Mouse (Mus musculus) hindbrain, embryonic 15.5 days (tissue): ENCODE results near the gene Hepacam2. TPM values are rescaled to one million over a fixed set of nuclear protein-coding genes. Genes with fewer than 3 reads are reported as not detected.

Experiments
- ATAC-seq: fragments of 200-750 bp; cut with Nextera tagmentation; 2 replicates; pipeline ENCODE4 v1.8.0; 2017; ENCODE audit warnings: low read depth, moderate number of reproducible peaks, moderate TSS enrichment; ENCODE audit not compliant: low FRiP score
- H3K27ac ChIP-seq: fragments of 300-500 bp; sonication (generic); replicated peaks from 2 replicates; pipeline ENCODE4 v1.5.1; 2015; ENCODE audit warnings: mild to moderate bottlenecking, inconsistent platforms
- H3K27me3 ChIP-seq: fragments of 300-500 bp; sonication (generic); 2 replicates; pipeline ENCODE4 v1.6.1; 2015; ENCODE audit warnings: control low read depth, inconsistent platforms
- H3K36me3 ChIP-seq: fragments of 300-500 bp; sonication (generic); 2 replicates; pipeline ENCODE4 v1.6.1; 2015; ENCODE audit warnings: control low read depth, inconsistent platforms
- H3K4me1 ChIP-seq: fragments of 300-500 bp; sonication (generic); replicated peaks from 2 replicates; pipeline ENCODE4 v1.6.1; 2015; ENCODE audit warnings: control low read depth, inconsistent platforms
- H3K4me2 ChIP-seq: fragments of 300-500 bp; sonication (generic); 2 replicates; pipeline ENCODE4 v1.6.1; 2015; ENCODE audit warnings: moderate library complexity, mild to moderate bottlenecking, inconsistent platforms
- H3K4me3 ChIP-seq: fragments of 300-500 bp; sonication (generic); 2 replicates; pipeline ENCODE4 v1.5.1; 2015; ENCODE audit warnings: mild to moderate bottlenecking, inconsistent platforms
- H3K9ac ChIP-seq: fragments of 300-500 bp; sonication (generic); 2 replicates; pipeline ENCODE4 v1.6.1; 2015; ENCODE audit warnings: inconsistent platforms
- H3K9me3 ChIP-seq: fragments of 300-500 bp; sonication (generic); 2 replicates; pipeline ENCODE4 v1.6.1; 2016; ENCODE audit warnings: control low read depth, inconsistent platforms
- WGBS: fragments of 180-500 bp; shearing (Covaris S2); methylation state at CpG from one replicate; pipeline ENCODE4 v1.1.7; 2015; 5-methylcytosine and 5-hydroxymethylcytosine counted together
- polyA plus RNA-seq: library from polyadenylated mRNA; unstranded; fragments of >200 nt; fragmentation: Nextera tagmentation; extraction: Ambion mirVana; gene quantifications from 2 replicates; pipeline ENCODE4 v1.2.1, GENCODE M21; 2015

Hepacam2 gene
- polyA plus RNA-seq, 1 experiment from 2014 or later, result 1.5 TPM

GRCm38 (mm10) chr6:3507078-3507477 lies 9.0 kb upstream of the Hepacam2 start:
- H3K27ac ChIP-seq, result no peak overlapping the region
- H3K4me3 ChIP-seq, result no peak overlapping the region
- H3K9ac ChIP-seq, result no peak overlapping the region
- peaks cover 17% of the 10 kb centered on the region for H3K4me1 ChIP-seq
- H3K36me3 ChIP-seq, result no peaks in the 10 kb centered on the region
- 75% methylated on average over 4 of the region's 4 CpGs for WGBS
- no peak overlapping the region for H3K4me2 ChIP-seq
- no peaks in the 10 kb centered on the region for H3K9me3 ChIP-seq
- no peak for ATAC-seq
- no peaks in the 10 kb centered on the region for H3K27me3 ChIP-seq

- H3K36me3 ChIP-seq, result no peaks in the 10 kb centered on the region
- H3K27ac ChIP-seq, result no peak overlapping the region
- no peaks in the 10 kb centered on the region for H3K9me3 ChIP-seq
- no peak overlapping the region for H3K4me2 ChIP-seq
- peaks cover 1% of the 10 kb centered on the region; the same call in 1 of the 2 replicates for H3K4me1 ChIP-seq
- 76% methylated on average over 5 of the region's 5 CpGs for WGBS
- ATAC-seq, result no peak
- H3K4me3 ChIP-seq, result no peak overlapping the region
- H3K27me3 ChIP-seq, result no peaks in the 10 kb centered on the region
- no peak overlapping the region for H3K9ac ChIP-seq
Measured at GRCm38 (mm10) chr6:3505289-3505688, 7.2 kb upstream of the Hepacam2 start.

- H3K4me1 ChIP-seq, result peaks cover 13% of the 10 kb centered on the region
- no peaks in the 10 kb centered on the region for H3K36me3 ChIP-seq
- no peak overlapping the region for H3K4me3 ChIP-seq
- H3K9ac ChIP-seq, result no peak overlapping the region
- no peak overlapping the region for H3K27ac ChIP-seq
- H3K9me3 ChIP-seq, result no peaks in the 10 kb centered on the region
- H3K4me2 ChIP-seq, result no peak overlapping the region
- no peaks in the 10 kb centered on the region for H3K27me3 ChIP-seq
- ATAC-seq, result no peak
- 94% methylated on average over 3 of the region's 3 CpGs for WGBS
Measured at GRCm38 (mm10) chr6:3500286-3500685, 2.2 kb upstream of the Hepacam2 start.

GRCm38 (mm10) chr6:3496210-3496609 lies 1.9 kb downstream of the Hepacam2 start:
- Histone ChIP-seq H3K9ac (no peak overlapping the region), H3K4me3 (no peak overlapping the region), H3K27ac (no peak overlapping the region), H3K4me1 (peaks cover 13% of the 10 kb centered on the region), H3K27me3 (no peaks in the 10 kb centered on the region), H3K36me3 (no peaks in the 10 kb centered on the region), H3K9me3 (no peaks in the 10 kb centered on the region), H3K4me2 (no peak overlapping the region)
- no peak for ATAC-seq
- WGBS, result 6% methylated on average over 2 of the region's 2 CpGs

- Histone ChIP-seq H3K27ac (no peak overlapping the region), H3K9me3 (no peaks in the 10 kb centered on the region), H3K4me1 (peaks cover 8% of the 10 kb centered on the region), H3K36me3 (no peaks in the 10 kb centered on the region), H3K27me3 (no peaks in the 10 kb centered on the region), H3K9ac (no peak overlapping the region), H3K4me2 (no peak overlapping the region), H3K4me3 (no peak overlapping the region)
- ATAC-seq, result no peak
- WGBS, result 76% methylated on average over 5 of the region's 5 CpGs
Measured at GRCm38 (mm10) chr6:3494285-3494684, 3.8 kb downstream of the Hepacam2 start.

- Histone ChIP-seq H3K9me3 (no peaks in the 10 kb centered on the region), H3K4me1 (no peaks in the 10 kb centered on the region), H3K27me3 (no peaks in the 10 kb centered on the region), H3K36me3 (no peaks in the 10 kb centered on the region), H3K4me3 (no peak overlapping the region), H3K4me2 (no peak overlapping the region), H3K27ac (no peak overlapping the region), H3K9ac (no peak overlapping the region)
- no peak for ATAC-seq
- 92% methylated on average over 1 of the region's 1 CpGs for WGBS
Measured at GRCm38 (mm10) chr6:3487355-3487754, 10.7 kb downstream of the Hepacam2 start.

GRCm38 (mm10) chr6:3485133-3485532 lies 13.0 kb downstream of the Hepacam2 start:
- Histone ChIP-seq H3K4me1 (no peaks in the 10 kb centered on the region), H3K9me3 (no peaks in the 10 kb centered on the region), H3K27me3 (no peaks in the 10 kb centered on the region), H3K4me2 (no peak overlapping the region), H3K36me3 (no peaks in the 10 kb centered on the region), H3K27ac (no peak overlapping the region), H3K9ac (no peak overlapping the region), H3K4me3 (no peak overlapping the region)
- ATAC-seq, result no peak
- WGBS, result 86% methylated on average over 3 of the region's 3 CpGs

- H3K4me2 ChIP-seq, result no peak overlapping the region
- ATAC-seq, result no peak
- H3K4me3 ChIP-seq, result no peak overlapping the region
- H3K9me3 ChIP-seq, result no peaks in the 10 kb centered on the region
- H3K36me3 ChIP-seq, result no peaks in the 10 kb centered on the region
- H3K4me1 ChIP-seq, result no peaks in the 10 kb centered on the region
- H3K27ac ChIP-seq, result no peak overlapping the region
- 84% methylated on average over 3 of the region's 3 CpGs for WGBS
- no peaks in the 10 kb centered on the region for H3K27me3 ChIP-seq
- no peak overlapping the region for H3K9ac ChIP-seq
Measured at GRCm38 (mm10) chr6:3481705-3482104, 16.4 kb downstream of the Hepacam2 start.

- Histone ChIP-seq H3K4me2 (no peak overlapping the region), H3K9ac (no peak overlapping the region), H3K4me3 (no peak overlapping the region), H3K27me3 (no peaks in the 10 kb centered on the region), H3K4me1 (no peaks in the 10 kb centered on the region), H3K9me3 (no peaks in the 10 kb centered on the region), H3K27ac (no peak overlapping the region), H3K36me3 (no peaks in the 10 kb centered on the region)
- ATAC-seq, result no peak
- WGBS, result 53% methylated on average over 5 of the region's 5 CpGs
Measured at GRCm38 (mm10) chr6:3479853-3480252, 18.2 kb downstream of the Hepacam2 start.

GRCm38 (mm10) chr6:3476299-3476698 lies 21.8 kb downstream of the Hepacam2 start:
- no peaks in the 10 kb centered on the region for H3K36me3 ChIP-seq

GRCm38 (mm10) chr6:3470706-3471105 lies 27.4 kb downstream of the Hepacam2 start:
- no peak for ATAC-seq
- WGBS, result 75% methylated on average over 2 of the region's 2 CpGs
- H3K27me3 ChIP-seq, result no peaks in the 10 kb centered on the region
- no peak overlapping the region for H3K27ac ChIP-seq
- no peaks in the 10 kb centered on the region for H3K36me3 ChIP-seq
- H3K9ac ChIP-seq, result no peak overlapping the region
- H3K9me3 ChIP-seq, result no peaks in the 10 kb centered on the region
- H3K4me1 ChIP-seq, result no peaks in the 10 kb centered on the region
- no peak overlapping the region for H3K4me2 ChIP-seq
- H3K4me3 ChIP-seq, result no peak overlapping the region

More at GRCm38 (mm10) chr6:3476299-3476698, 21.8 kb downstream of the Hepacam2 start:
- Histone ChIP-seq H3K9me3 (no peaks in the 10 kb centered on the region), H3K27ac (no peak overlapping the region), H3K9ac (no peak overlapping the region), H3K27me3 (no peaks in the 10 kb centered on the region), H3K4me2 (no peak overlapping the region), H3K4me1 (no peaks in the 10 kb centered on the region), H3K4me3 (no peak overlapping the region)
- 60% methylated on average over 2 of the region's 2 CpGs for WGBS
- no peak for ATAC-seq

GRCm38 (mm10) chr6:3468627-3469026 lies 29.5 kb downstream of the Hepacam2 start:
- Histone ChIP-seq H3K4me3 (no peak overlapping the region), H3K36me3 (no peaks in the 10 kb centered on the region), H3K9ac (no peak overlapping the region), H3K27me3 (no peaks in the 10 kb centered on the region), H3K4me1 (no peaks in the 10 kb centered on the region), H3K27ac (no peak overlapping the region), H3K4me2 (no peak overlapping the region), H3K9me3 (no peaks in the 10 kb centered on the region)
- no peak for ATAC-seq
- 52% methylated on average over 1 of the region's 1 CpGs for WGBS

- no peaks in the 10 kb centered on the region for H3K9me3 ChIP-seq
- no peak for ATAC-seq
- H3K27ac ChIP-seq, result no peak overlapping the region
- no peak overlapping the region for H3K9ac ChIP-seq
- H3K27me3 ChIP-seq, result no peaks in the 10 kb centered on the region
- WGBS, result 98% methylated on average over 2 of the region's 2 CpGs
- H3K4me2 ChIP-seq, result no peak overlapping the region
- H3K4me3 ChIP-seq, result no peak overlapping the region
- H3K4me1 ChIP-seq, result no peaks in the 10 kb centered on the region
- H3K36me3 ChIP-seq, result no peaks in the 10 kb centered on the region
Measured at GRCm38 (mm10) chr6:3463594-3463993, 34.5 kb downstream of the Hepacam2 start.
